Mouse (Mus musculus) liver, embryonic 14.5 days (tissue): ENCODE measurements around the gene Olfr91.

Experiments used
- CTCF ChIP-seq: IDR thresholded peaks from 2 replicates; pipeline ENCODE4 v1.5.1; 2016; ENCODE audit warnings: antibody characterized with exemption, low read depth, control low read depth
- EP300 ChIP-seq: IDR thresholded peaks from 2 replicates; pipeline ENCODE4 v1.6.1; 2016; ENCODE audit warnings: antibody characterized with exemption, low read depth

DNA sequence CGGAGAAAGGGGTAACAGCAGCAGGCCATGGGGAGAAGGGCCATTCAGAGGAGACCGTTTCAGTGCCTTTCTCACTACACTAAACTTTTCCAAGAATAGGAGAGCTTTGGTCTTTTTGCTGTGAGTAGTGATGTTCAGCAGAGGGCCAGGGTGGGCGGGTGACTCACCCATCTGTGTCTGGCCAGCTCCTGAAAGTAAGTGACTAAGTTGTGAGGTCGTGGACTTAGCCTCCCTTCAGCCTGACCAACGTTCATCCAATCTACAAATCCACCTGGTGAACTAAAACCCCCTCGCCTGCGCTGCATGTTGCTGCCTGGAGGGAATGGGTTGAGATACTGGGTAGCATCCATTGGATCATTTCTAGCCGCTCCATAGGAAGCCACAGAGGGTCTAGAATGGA, 28.0 kb downstream of the Olfr91 start:
- TF ChIP-seq CTCF (no peak), EP300 (no peak)
